22 mouse cellular contexts compared by ENCODE assay signal in genomic region chr11:107325226-107325625, GRCm38 (mm10).
DNase-seq lines count a peak whose midpoint lies in the region; ATAC-seq lines count a peak whose summit lies in the region.
"Had no signal": no experiment of that assay in that cellular context is flagged by ENCODE, and none has a peak within 500 bp of the region (broad histone marks: within the 10 kb centered on the region; RNA-seq: fewer than 3 reads in every experiment).

No protein-coding gene starts in this region.

- no peaks in the 10 kb centered on the region for H3K36me3 ChIP-seq in heart, embryonic 16.5 days (ENCODE audit: control insufficient read depth, insufficient read depth)
- no peaks in the 10 kb centered on the region for H3K36me3 ChIP-seq in forebrain, embryonic 14.5 days (ENCODE audit: control insufficient read depth, insufficient read depth, low read length)
- 0 out of 2 replicates have a peak, but pooled peaks cover 4% of the 10 kb centered on the region for H3K36me3 ChIP-seq in midbrain, embryonic 12.5 days
- H3K36me3 ChIP-seq: embryonic facial prominence, embryonic 15.5 days; neural tube, embryonic 15.5 days had no signal

- H3K4me3 ChIP-seq in heart, embryonic 16.5 days (ENCODE audit: low read length) = no peak overlapping the region
- no peak overlapping the region for H3K4me3 ChIP-seq in forebrain, embryonic 14.5 days (ENCODE audit: low read depth, low read length)
- H3K4me3 ChIP-seq in midbrain, embryonic 12.5 days = no peak overlapping the region
- H3K4me3 ChIP-seq: embryonic facial prominence, embryonic 15.5 days; limb, embryonic 12.5 days; liver, embryonic 12.5 days; neural tube, embryonic 15.5 days had no signal

- WGBS in heart, embryonic 16.5 days = 87% methylated on average over 4 of the region's 4 CpGs
- 70% methylated on average over 4 of the region's 4 CpGs for WGBS in forebrain, embryonic 14.5 days
- WGBS in midbrain, embryonic 12.5 days = 83% methylated on average over 4 of the region's 4 CpGs

- H3K9me3 ChIP-seq in heart, embryonic 16.5 days (replicated peaks; ENCODE audit: control insufficient read depth, low read length) = no peaks in the 10 kb centered on the region
- H3K9me3 ChIP-seq in forebrain, embryonic 14.5 days (replicated peaks; ENCODE audit: control insufficient read depth, low read length) = no peaks in the 10 kb centered on the region; the same call in 1 of the 2 replicates
- H3K9me3 ChIP-seq in midbrain, embryonic 12.5 days = no peaks in the 10 kb centered on the region
- H3K9me3 ChIP-seq: embryonic facial prominence, embryonic 15.5 days; liver, embryonic 12.5 days; neural tube, embryonic 15.5 days had no signal

- no peak overlapping the region for H3K4me2 ChIP-seq in heart, embryonic 16.5 days (ENCODE audit: low read depth, low read length)
- H3K4me2 ChIP-seq in forebrain, embryonic 14.5 days (ENCODE audit: low read length) = no peak overlapping the region
- H3K4me2 ChIP-seq in midbrain, embryonic 12.5 days (replicated peaks) = no peak overlapping the region
- H3K4me2 ChIP-seq: embryonic facial prominence, embryonic 15.5 days; limb, embryonic 12.5 days; liver, embryonic 12.5 days; lung, embryonic 14.5 days; neural tube, embryonic 15.5 days had no signal

- no peak for ATAC-seq in heart, embryonic 16.5 days (replicated peaks; ENCODE audit: extremely low read depth, insufficient read depth, low FRiP score)
- no peak for ATAC-seq in forebrain, embryonic 14.5 days
- ATAC-seq in midbrain, embryonic 12.5 days (ENCODE audit: low FRiP score, low read depth) = no peak
- no peak for ATAC-seq in erythroblast, adult 5-6 weeks (replicated peaks; ENCODE audit: low FRiP score, poor library complexity, severe bottlenecking)
- ATAC-seq: CD4-positive, CD25-positive, alpha-beta regulatory T cell, adult 4 months; intestine, embryonic 16.5 days; liver, embryonic 12.5 days; Patski had no signal

- DNase-seq in cerebellum, postnatal 14 days = peak; percentile 56 to 59
- no peak for DNase-seq in cerebellum, adult 18-20 months
- no peak for DNase-seq in heart, adult 9 months (ENCODE audit: low spot score in 2 of 2)
- DNase-seq in forebrain, embryonic 14.5 days (ENCODE audit: low spot score) = no peak
- no peak for DNase-seq in ovary, postnatal 36 days (ENCODE audit: low spot score)
- DNase-seq: adrenal gland, postnatal 10 days; heart, adult 18-20 months; heart, postnatal 4 days; lung, embryonic 14.5 days; lung, postnatal 36 days; right cerebral cortex, postnatal 4 days; thymus, adult 2 months had no signal

- peak overlapping the region; percentile 67; the same call in 1 of the 2 replicates for H3K27ac ChIP-seq in heart, embryonic 16.5 days (ENCODE audit: low read length)
- 0 out of 2 replicates have a peak overlapping the region, but pooled peaks have one; percentile 27 for H3K27ac ChIP-seq in forebrain, embryonic 14.5 days (ENCODE audit: low read depth, low read length)
- peak overlapping the region; percentile 52 for H3K27ac ChIP-seq in midbrain, embryonic 12.5 days (replicated peaks)
- H3K27ac ChIP-seq: embryonic facial prominence, embryonic 15.5 days; limb, embryonic 12.5 days; liver, embryonic 12.5 days had no signal

- no peak overlapping the region for H3K9ac ChIP-seq in heart, embryonic 16.5 days (ENCODE audit: low read length)
- H3K9ac ChIP-seq in forebrain, embryonic 14.5 days (ENCODE audit: low read length) = no peak overlapping the region
- H3K9ac ChIP-seq in midbrain, embryonic 12.5 days (replicated peaks) = no peak overlapping the region
- H3K9ac ChIP-seq: embryonic facial prominence, embryonic 15.5 days; limb, embryonic 12.5 days; liver, embryonic 12.5 days; lung, embryonic 14.5 days; neural tube, embryonic 15.5 days had no signal

- H3K27me3 ChIP-seq in heart, embryonic 16.5 days (ENCODE audit: control insufficient read depth, insufficient read depth, low read length) = no peaks in the 10 kb centered on the region
- no peaks in the 10 kb centered on the region for H3K27me3 ChIP-seq in forebrain, embryonic 14.5 days (replicated peaks; ENCODE audit: control insufficient read depth, insufficient read depth, low read length)
- H3K27me3 ChIP-seq in midbrain, embryonic 12.5 days = no peaks in the 10 kb centered on the region
- H3K27me3 ChIP-seq: embryonic facial prominence, embryonic 15.5 days; limb, embryonic 12.5 days; liver, embryonic 12.5 days; neural tube, embryonic 15.5 days; Patski had no signal

- peaks cover 9% of the 10 kb centered on the region for H3K4me1 ChIP-seq in heart, embryonic 16.5 days (ENCODE audit: control insufficient read depth, insufficient read depth, low read length)
- peaks cover 10% of the 10 kb centered on the region for H3K4me1 ChIP-seq in forebrain, embryonic 14.5 days (ENCODE audit: control insufficient read depth, insufficient read depth, low read length)
- peaks cover 15% of the 10 kb centered on the region for H3K4me1 ChIP-seq in midbrain, embryonic 12.5 days
- H3K4me1 ChIP-seq: limb, embryonic 12.5 days; liver, embryonic 12.5 days had no signal

Comparison
In these comparisons a context has a peak if more than half of its experiments do, and no peak if none do; other contexts are left out.
1. DNase-seq: peak in cerebellum, postnatal 14 days (2 of 2); none in cerebellum, adult 18-20 months (0 of 2), heart, adult 9 months (0 of 2), forebrain, embryonic 14.5 days (single experiment) and ovary, postnatal 36 days (single experiment).
2. Peak in every context shown above with its lines, with median percentiles within 50 percentile points of each other: H3K27ac ChIP-seq.